Comparison of ENCODE assay signal across 8 mouse cellular contexts in the genomic region with DNA sequence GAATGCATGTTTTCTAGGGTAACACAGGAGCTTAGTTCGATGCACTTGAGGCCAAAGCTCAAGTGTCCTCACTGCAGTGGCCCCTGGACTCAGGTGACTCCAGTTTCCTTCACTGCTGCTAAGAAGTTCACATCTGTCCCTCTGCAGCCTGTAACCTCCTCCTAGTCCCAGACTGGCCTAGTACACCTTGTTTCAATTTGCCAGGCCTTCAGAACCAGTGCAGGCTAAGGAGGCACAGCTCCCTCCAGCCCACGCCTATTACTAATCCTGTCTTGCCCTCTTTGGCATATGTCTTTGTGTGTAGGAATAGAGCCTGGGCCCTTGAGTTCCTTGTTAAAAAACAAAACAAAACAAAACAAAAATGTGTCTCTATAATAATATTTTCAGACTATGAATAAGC. TPM values are rescaled to one million over a fixed set of nuclear protein-coding genes. Genes with fewer than 3 reads are reported as not detected.
DNase-seq lines count a peak whose midpoint lies in the region; ATAC-seq and TF ChIP-seq lines count a peak whose summit lies in the region.

No protein-coding gene starts in this region.

- no peaks in the 10 kb centered on the region for H3K27me3 ChIP-seq in heart, postnatal 0 days (ENCODE audit: control insufficient read depth, insufficient read depth, low read length)

- peak overlapping the region; percentile 32; the same call in 1 of the 2 replicates for H3K9ac ChIP-seq in ES-E14 (ENCODE audit: insufficient read depth, low read depth, low read length, poor library complexity, severe bottlenecking)
- no peak overlapping the region; the same call in 1 of the 2 replicates for H3K9ac ChIP-seq in heart, postnatal 0 days (replicated peaks; ENCODE audit: low read depth, low read length)

- H3K79me2 ChIP-seq in macrophage (ENCODE audit: inconsistent target) = no peaks in the 10 kb centered on the region

- peak overlapping the region; percentile 96 for H3K4me2 ChIP-seq in heart, postnatal 0 days (ENCODE audit: low read depth, low read length)

- 73% methylated on average over 2 of the region's 2 CpGs for WGBS in heart, postnatal 0 days
- 87% methylated on average over 2 of the region's 2 CpGs for WGBS in macrophage (ENCODE audit: missing documents)

- 0 out of 2 replicates have a peak overlapping the region, but pooled peaks have one; percentile 22 for H3K27ac ChIP-seq in ES-E14 (ENCODE audit: insufficient read depth, low read depth, low read length, poor library complexity, severe bottlenecking)
- H3K27ac ChIP-seq in heart, postnatal 0 days (ENCODE audit: low read depth) = no peak overlapping the region
- no peak overlapping the region for H3K27ac ChIP-seq in macrophage

- peak; percentile 23 for DNase-seq in cerebellum, adult 8-10 months
- no peak for DNase-seq in ES-E14 (ENCODE audit: low read depth, low spot score)
- DNase-seq in heart, postnatal 0 days (ENCODE audit: low spot score) = no peak
- DNase-seq in layer of hippocampus, adult 18-20 months (ENCODE audit: low spot score in 2 of 2) = no peak
- no peak for DNase-seq in thymus, adult 18-20 months
- DNase-seq in right cerebral cortex, adult 2 months (ENCODE audit: low spot score in 2 of 2) = no peak

- in situ Hi-C loops in ES-E14 (cut with MboI; ENCODE audit: low sequenced_read_pairs in 2 of 2, unreplicated experiment in 2 of 2) = no loop called here

- no peak for TF ChIP-seq EP300 in heart, postnatal 0 days (IDR thresholded peaks at IDR 0.05; ENCODE audit: low read depth)

- ATAC-seq in cerebellum, adult (ENCODE audit: insufficient number of reproducible peaks, low FRiP score, low TSS enrichment) = no peak
- no peak for ATAC-seq in heart, postnatal 0 days (ENCODE audit: insufficient read depth, low read depth)

- H3K36me3 ChIP-seq in ES-E14 (ENCODE audit: control insufficient read depth, insufficient read depth, low read length, poor library complexity, severe bottlenecking) (peaks cover 4% of the 10 kb centered on the region; the same call in 1 of the 2 replicates), macrophage (ENCODE audit: inconsistent target) (no peaks in the 10 kb centered on the region)
- 0 out of 2 replicates have a peak, but pooled peaks cover 7% of the 10 kb centered on the region for H3K36me3 ChIP-seq in heart, postnatal 0 days (replicated peaks; ENCODE audit: control insufficient read depth, insufficient read depth, low read length)

- no peaks in the 10 kb centered on the region for H3K9me3 ChIP-seq in ES-E14 (ENCODE audit: control insufficient read depth, insufficient read depth, low read depth, low read length)
- no peaks in the 10 kb centered on the region for H3K9me3 ChIP-seq in heart, postnatal 0 days (replicated peaks; ENCODE audit: control insufficient read depth, low read length)

- TF ChIP-seq CTCF in heart, postnatal 0 days (IDR thresholded peaks at IDR 0.05; ENCODE audit: low read depth) = no peak

- peaks cover 0 to 7% of the 10 kb centered on the region in 2 experiments for H3K4me1 ChIP-seq in ES-E14 (ENCODE audit: control insufficient read depth in 2 of 2, insufficient read depth in 2 of 2, low read length in 2 of 2, poor library complexity in 1 of 2)
- 0 out of 2 replicates have a peak, but pooled peaks cover 12% of the 10 kb centered on the region for H3K4me1 ChIP-seq in heart, postnatal 0 days (ENCODE audit: control insufficient read depth, insufficient read depth)

- no peak overlapping the region for H3K4me3 ChIP-seq in ES-E14 (ENCODE audit: insufficient read depth in 1 of 2, low read depth in 1 of 2, low read length in 2 of 2, poor library complexity in 1 of 2, severe bottlenecking in 1 of 2)
- H3K4me3 ChIP-seq in heart, postnatal 0 days (ENCODE audit: low read depth, low read length) = peak overlapping the region; percentile 97
- peak overlapping the region; percentile 54 for H3K4me3 ChIP-seq in macrophage (ENCODE audit: inconsistent target)

TF ChIP-seq in ES-E14, 5 proteins besides CTCF, POLR2A, EP300 and RAD21:
- TF ChIP-seq ZC3H11A (IDR thresholded peaks at IDR 0.05; ENCODE audit: borderline replicate concordance, low read depth, low read length) (no peak), CHD2 (IDR thresholded peaks at IDR 0.05; ENCODE audit: low read depth, low read length) (no peak), HCFC1 (IDR thresholded peaks at IDR 0.05; ENCODE audit: borderline replicate concordance, insufficient read depth, low read length) (no peak), ZNF384 (IDR thresholded peaks at IDR 0.05; ENCODE audit: low read depth, low read length) (no peak), MAFK (IDR thresholded peaks at IDR 0.05; ENCODE audit: insufficient read depth, low read depth, low read length) (no peak)

RNA-seq across cellular contexts. Expression of a gene that starts 9.4 kb away (rescaled TPM):
- 52.8 and 74.5 TPM in 2 replicates for total RNA-seq in ES-E14 (2012; rRNA removed)
- 45.3 and 46.0 TPM in 2 replicates for total RNA-seq in heart, postnatal 0 days (2014; rRNA removed; ENCODE audit: low replicate concordance)
- 51.2 and 57.3 TPM in 2 replicates for polyA plus RNA-seq in heart, postnatal 0 days (2015; fragmentation: Nextera tagmentation; extraction: Ambion mirVana)
- 1 to 10 TPM in 16 of 26 experiments, under 1 TPM in 8, not detected in 2; 0.37 to 9.9 (median 1.5) TPM for total RNA-seq in macrophage (2018; cell fraction: chromatin; rRNA removed)
- 10 to 100 TPM in 10 of 26 experiments, 1 to 10 TPM in 16; 5.0 to 13.5 (median 8.2) TPM for total RNA-seq in macrophage (2018; cell fraction: cytosol; rRNA removed)
- 1 to 10 TPM; 1.7 to 8.4 (median 3.9) TPM for total RNA-seq in macrophage (2018; cell fraction: nucleus; rRNA removed)
- polyA plus RNA-seq in macrophage (2018) = 10.4 to 13.9 TPM (median 11.0 TPM) in 3 replicates
- 10 to 100 TPM; 64.0 to 64.2 TPM for total RNA-seq in layer of hippocampus, adult 18-20 months (2021)

RNA-seq across cellular contexts. Expression of a gene that starts 11.2 kb away (rescaled TPM):
- 0.04 TPM in 1 of 2 replicates, not detected in the other for total RNA-seq in ES-E14 (2012; rRNA removed)
- not detected in 2 replicates for total RNA-seq in heart, postnatal 0 days (2014; rRNA removed; ENCODE audit: low replicate concordance)
- 0.04 and 0.05 TPM in 2 replicates for polyA plus RNA-seq in heart, postnatal 0 days (2015; fragmentation: Nextera tagmentation; extraction: Ambion mirVana)
- total RNA-seq in macrophage (2018; cell fraction: chromatin; rRNA removed) = not detected
- not detected for total RNA-seq in macrophage (2018; cell fraction: cytosol; rRNA removed)
- total RNA-seq in macrophage (2018; cell fraction: nucleus; rRNA removed) = not detected
- not detected in 3 replicates for polyA plus RNA-seq in macrophage (2018)
- under 1 TPM; 0.23 to 0.59 TPM for total RNA-seq in layer of hippocampus, adult 18-20 months (2021)

RNA-seq across cellular contexts. Expression of a gene that starts 33.3 kb away (rescaled TPM):
- not detected in 2 replicates for total RNA-seq in ES-E14 (2012; rRNA removed)
- total RNA-seq in heart, postnatal 0 days (2014; rRNA removed; ENCODE audit: low replicate concordance) = not detected in 2 replicates
- polyA plus RNA-seq in heart, postnatal 0 days (2015; fragmentation: Nextera tagmentation; extraction: Ambion mirVana) = not detected in 2 replicates
- total RNA-seq in macrophage (2018; cell fraction: chromatin; rRNA removed) = not detected
- not detected for total RNA-seq in macrophage (2018; cell fraction: cytosol; rRNA removed)
- not detected for total RNA-seq in macrophage (2018; cell fraction: nucleus; rRNA removed)
- not detected in 3 replicates for polyA plus RNA-seq in macrophage (2018)
- total RNA-seq in layer of hippocampus, adult 18-20 months (2021) = not detected

RNA-seq across cellular contexts. Expression of a gene that starts 35.2 kb away (rescaled TPM):
- 15.8 and 17.2 TPM in 2 replicates for total RNA-seq in ES-E14 (2012; rRNA removed)
- total RNA-seq in heart, postnatal 0 days (2014; rRNA removed; ENCODE audit: low replicate concordance) = 13.8 TPM in 1 of 2 replicates, not detected in the other
- polyA plus RNA-seq in heart, postnatal 0 days (2015; fragmentation: Nextera tagmentation; extraction: Ambion mirVana) = 0.49 and 0.80 TPM in 2 replicates
- not detected for total RNA-seq in macrophage (2018; cell fraction: chromatin; rRNA removed)
- not detected for total RNA-seq in macrophage (2018; cell fraction: cytosol; rRNA removed)
- not detected for total RNA-seq in macrophage (2018; cell fraction: nucleus; rRNA removed)
- not detected in 3 replicates for polyA plus RNA-seq in macrophage (2018)
- total RNA-seq in layer of hippocampus, adult 18-20 months (2021) = 1 to 10 TPM in 1 of 2 experiments, under 1 TPM in 1; 0.91 to 1.1 TPM

Comparison
In these comparisons a context has a peak if more than half of its experiments do, and no peak if none do; other contexts are left out.
1. H3K4me3 ChIP-seq: peak in heart, postnatal 0 days (single experiment) and macrophage (single experiment); none in ES-E14 (0 of 2).